In genomic region chr2:38621076-38621475, GRCm38 (mm10) we compare ENCODE assay signal across 10 mouse cellular contexts. TPM values are rescaled to one million over a fixed set of nuclear protein-coding genes. Genes with fewer than 3 reads are reported as not detected.
A peak's percentile ranks its signal among the peaks of the same experiment; 100 is the strongest.
DNase-seq lines count a peak whose midpoint lies in the region; ATAC-seq lines count a peak whose summit lies in the region.
"Had no signal": no experiment of that assay in that cellular context is flagged by ENCODE, and none has a peak within 500 bp of the region (broad histone marks: within the 10 kb centered on the region; RNA-seq: fewer than 3 reads in every experiment).

No protein-coding gene starts in this region.

- H3K27me3 ChIP-seq in midbrain, embryonic 12.5 days = no peaks in the 10 kb centered on the region
- no peaks in the 10 kb centered on the region; the same call in 1 of the 2 replicates for H3K27me3 ChIP-seq in midbrain, embryonic 11.5 days (ENCODE audit: control insufficient read depth, insufficient read depth, low read length)
- H3K27me3 ChIP-seq in forebrain, embryonic 15.5 days = no peaks in the 10 kb centered on the region
- no peaks in the 10 kb centered on the region for H3K27me3 ChIP-seq in hindbrain, embryonic 15.5 days
- no peaks in the 10 kb centered on the region for H3K27me3 ChIP-seq in neural tube, embryonic 14.5 days (ENCODE audit: control insufficient read depth, insufficient read depth, low read length)

- no peak overlapping the region for H3K9ac ChIP-seq in midbrain, embryonic 12.5 days (replicated peaks)
- H3K9ac ChIP-seq in midbrain, embryonic 11.5 days (ENCODE audit: low read length) = no peak overlapping the region
- H3K9ac ChIP-seq in forebrain, embryonic 15.5 days (replicated peaks) = no peak overlapping the region
- no peak overlapping the region for H3K9ac ChIP-seq in hindbrain, embryonic 15.5 days
- no peak overlapping the region for H3K9ac ChIP-seq in neural tube, embryonic 14.5 days (replicated peaks; ENCODE audit: low read depth, low read length)

- DNase-seq in midbrain, embryonic 11.5 days (ENCODE audit: low spot score, missing footprints) = no peak
- no peak for DNase-seq in heart, adult 18-20 months
- no peak for DNase-seq in thymus, postnatal 14 days
- DNase-seq: gastrocnemius, postnatal 36 days; lung, postnatal 14 days had no signal

- no peak overlapping the region for H3K4me3 ChIP-seq in midbrain, embryonic 12.5 days
- H3K4me3 ChIP-seq in midbrain, embryonic 11.5 days (ENCODE audit: low read depth, low read length) = no peak overlapping the region
- no peak overlapping the region for H3K4me3 ChIP-seq in forebrain, embryonic 15.5 days
- no peak overlapping the region for H3K4me3 ChIP-seq in hindbrain, embryonic 15.5 days
- no peak overlapping the region for H3K4me3 ChIP-seq in neural tube, embryonic 14.5 days (ENCODE audit: low read depth, low read length)

- H3K4me2 ChIP-seq in midbrain, embryonic 12.5 days (replicated peaks) = no peak overlapping the region
- H3K4me2 ChIP-seq in midbrain, embryonic 11.5 days = no peak overlapping the region
- no peak overlapping the region for H3K4me2 ChIP-seq in forebrain, embryonic 15.5 days (replicated peaks)
- no peak overlapping the region for H3K4me2 ChIP-seq in hindbrain, embryonic 15.5 days
- H3K4me2 ChIP-seq in neural tube, embryonic 14.5 days (ENCODE audit: low read depth, low read length) = no peak overlapping the region

- no peaks in the 10 kb centered on the region for H3K9me3 ChIP-seq in midbrain, embryonic 12.5 days
- H3K9me3 ChIP-seq in midbrain, embryonic 11.5 days (ENCODE audit: control insufficient read depth, low read length) = no peaks in the 10 kb centered on the region
- no peaks in the 10 kb centered on the region for H3K9me3 ChIP-seq in forebrain, embryonic 15.5 days
- H3K9me3 ChIP-seq in hindbrain, embryonic 15.5 days = no peaks in the 10 kb centered on the region
- H3K9me3 ChIP-seq in neural tube, embryonic 14.5 days (ENCODE audit: control insufficient read depth, low read length) = no peaks in the 10 kb centered on the region

- 83% methylated on average over 4 of the region's 4 CpGs for WGBS in midbrain, embryonic 12.5 days
- WGBS in midbrain, embryonic 11.5 days = 83% methylated on average over 4 of the region's 4 CpGs
- 77% methylated on average over 4 of the region's 4 CpGs for WGBS in forebrain, embryonic 15.5 days
- 69% methylated on average over 4 of the region's 4 CpGs for WGBS in hindbrain, embryonic 15.5 days
- 82% methylated on average over 4 of the region's 4 CpGs for WGBS in neural tube, embryonic 14.5 days

- H3K4me1 ChIP-seq in midbrain, embryonic 12.5 days = peaks cover 38% of the 10 kb centered on the region
- peaks cover 21% of the 10 kb centered on the region for H3K4me1 ChIP-seq in midbrain, embryonic 11.5 days (ENCODE audit: control insufficient read depth, insufficient read depth, low read length)
- peaks cover 41% of the 10 kb centered on the region for H3K4me1 ChIP-seq in forebrain, embryonic 15.5 days
- peaks cover 23% of the 10 kb centered on the region for H3K4me1 ChIP-seq in hindbrain, embryonic 15.5 days (replicated peaks)
- H3K4me1 ChIP-seq in neural tube, embryonic 14.5 days (ENCODE audit: control insufficient read depth, insufficient read depth, low read length) = peaks cover 15% of the 10 kb centered on the region

- H3K27ac ChIP-seq in midbrain, embryonic 12.5 days (replicated peaks) = peak overlapping the region; percentile 69
- H3K27ac ChIP-seq in midbrain, embryonic 11.5 days (ENCODE audit: low read depth, low read length) = no peak overlapping the region; the same call in 1 of the 2 replicates
- peak overlapping the region; percentile 84 for H3K27ac ChIP-seq in forebrain, embryonic 15.5 days (replicated peaks)
- H3K27ac ChIP-seq in hindbrain, embryonic 15.5 days (replicated peaks) = peak overlapping the region; percentile 70
- peak overlapping the region; percentile 48; the same call in 1 of the 2 replicates for H3K27ac ChIP-seq in neural tube, embryonic 14.5 days (ENCODE audit: low read depth, low read length)

- ATAC-seq in midbrain, embryonic 12.5 days (ENCODE audit: low FRiP score, low read depth) = no peak
- ATAC-seq in midbrain, embryonic 11.5 days (ENCODE audit: low FRiP score) = no peak
- no peak for ATAC-seq in forebrain, embryonic 15.5 days (replicated peaks)
- ATAC-seq in hindbrain, embryonic 15.5 days (ENCODE audit: low FRiP score, low read depth) = no peak
- ATAC-seq in neural tube, embryonic 14.5 days (ENCODE audit: low read depth) = 0 out of 2 replicates have a peak, but pooled peaks have one; percentile 14
- no peak for ATAC-seq in inflammation-experienced regulatory T-cells, adult 6 months

- peaks cover 5% of the 10 kb centered on the region for H3K36me3 ChIP-seq in midbrain, embryonic 12.5 days
- H3K36me3 ChIP-seq in midbrain, embryonic 11.5 days (ENCODE audit: control insufficient read depth, insufficient read depth, low read length) = no peaks in the 10 kb centered on the region
- peaks cover 6% of the 10 kb centered on the region; the same call in 1 of the 2 replicates for H3K36me3 ChIP-seq in forebrain, embryonic 15.5 days
- H3K36me3 ChIP-seq in hindbrain, embryonic 15.5 days = 0 out of 2 replicates have a peak, but pooled peaks cover 5% of the 10 kb centered on the region
- H3K36me3 ChIP-seq in neural tube, embryonic 14.5 days (ENCODE audit: control insufficient read depth, insufficient read depth, low read length) = no peaks in the 10 kb centered on the region

RNA-seq across cellular contexts. Expression of gene Psmb7, which starts 22.8 kb away (rescaled TPM):
- polyA plus RNA-seq in midbrain, embryonic 12.5 days (2016; fragmentation: Nextera tagmentation; extraction: Ambion mirVana) = 273 and 282 TPM in 2 replicates
- 345 and 351 TPM in 2 replicates for polyA plus RNA-seq in midbrain, embryonic 11.5 days (2014; fragmentation: Nextera tagmentation; extraction: Ambion mirVana)
- polyA plus RNA-seq in forebrain, embryonic 15.5 days (2015; fragmentation: Nextera tagmentation; extraction: Ambion mirVana) = 302 and 304 TPM in 2 replicates
- 269 and 274 TPM in 2 replicates for polyA plus RNA-seq in hindbrain, embryonic 15.5 days (2015; fragmentation: Nextera tagmentation; extraction: Ambion mirVana)
- 277 and 282 TPM in 2 replicates for polyA plus RNA-seq in neural tube, embryonic 14.5 days (2014; fragmentation: Nextera tagmentation; extraction: Ambion mirVana)
- total RNA-seq in heart, adult 18-20 months (2021) = 100 to 1,000 TPM; 240 to 264 TPM
- 100 to 1,000 TPM in 2 of 3 experiments, 10 to 100 TPM in 1; 89.2 to 158 (median 118) TPM for polyA plus RNA-seq in inflammation-experienced regulatory T-cells, adult 6 months (2017; shearing (Covaris generic))
